Mouse (Mus musculus) MEL (cell line): Measurements from ENCODE around the gene Cyp2c29.

Experiments
- CTCF ChIP-seq, 3 experiments: IDR thresholded peaks in 2 of 3; conservative IDR thresholded peaks in 1 of 3; 2 replicates each; pipeline ENCODE4 v1.5.1; 2011 to 2012; ENCODE audit warnings: low read length in 3 of 3, low read depth in 2 of 3, mild to moderate bottlenecking in 2 of 3, improper control_type of control experiment in 1 of 3, inconsistent platforms in 1 of 3, mixed read lengths in 1 of 3, moderate library complexity in 1 of 3; ENCODE audit not compliant: control insufficient read depth in 1 of 3, insufficient read depth in 1 of 3, poor library complexity in 1 of 3, severe bottlenecking in 1 of 3
- E2F4 ChIP-seq: IDR thresholded peaks from 2 replicates; pipeline ENCODE4 v1.6.1; 2011; ENCODE audit warnings: low read depth, low read length, improper control_type of control experiment, borderline replicate concordance
- EP300 ChIP-seq, 2 experiments: IDR thresholded peaks; 2 replicates each; pipeline ENCODE4 v1.6.1; 2011; ENCODE audit warnings: improper control_type of control experiment in 2 of 2, low read length in 2 of 2, low read depth in 1 of 2, mild to moderate bottlenecking in 1 of 2
- HCFC1 ChIP-seq: IDR thresholded peaks from 2 replicates; pipeline ENCODE4 v1.6.1; 2012; ENCODE audit warnings: low read depth, mild to moderate bottlenecking, inconsistent platforms, low read length, improper control_type of control experiment, moderate library complexity
- MXI1 ChIP-seq: IDR thresholded peaks from 2 replicates; pipeline ENCODE4 v1.6.1; 2011; ENCODE audit warnings: mild to moderate bottlenecking, low read depth, low read length, improper control_type of control experiment
- RCOR1 ChIP-seq: IDR thresholded peaks from 2 replicates; pipeline ENCODE4 v1.6.1; 2012; ENCODE audit warnings: low read depth, mild to moderate bottlenecking, inconsistent platforms, low read length, improper control_type of control experiment
- SMC3 ChIP-seq: IDR thresholded peaks from 2 replicates; pipeline ENCODE4 v1.6.1; 2011; ENCODE audit warnings: low read depth, low read length, improper control_type of control experiment
- TBP ChIP-seq: IDR thresholded peaks from 2 replicates; pipeline ENCODE4 v1.8.0; 2011; ENCODE audit warnings: low read depth, low read length, improper control_type of control experiment
- USF1 ChIP-seq: IDR thresholded peaks from 2 replicates; pipeline ENCODE4 v1.6.1; 2014; ENCODE audit warnings: low read depth, mild to moderate bottlenecking, inconsistent platforms, low read length, improper control_type of control experiment, moderate library complexity
- USF2 ChIP-seq, 2 experiments: IDR thresholded peaks; 2 replicates each; pipeline ENCODE4 v1.6.1; 2011 to 2012; ENCODE audit warnings: improper control_type of control experiment in 2 of 2, low read length in 2 of 2, borderline replicate concordance in 1 of 2, inconsistent platforms in 1 of 2, low read depth in 1 of 2, mild to moderate bottlenecking in 1 of 2; ENCODE audit not compliant: insufficient read depth in 1 of 2

- TF ChIP-seq SMC3 (no peak), EP300 (IDR thresholded peaks at IDR 0.05; ENCODE audit: low read depth in 1 of 2, low read length in 2 of 2) (no peak), CTCF (IDR thresholded peaks at IDR 0.05 in 2 of 3, conservative IDR thresholded peaks at IDR 0.05 in 1 of 3; ENCODE audit: control insufficient read depth in 1 of 3, insufficient read depth in 1 of 3, low read depth in 2 of 3, low read length in 3 of 3, poor library complexity in 1 of 3, severe bottlenecking in 1 of 3) (no peak), RCOR1 (no peak), HCFC1 (no peak), MXI1 (no peak), USF1 (no peak), E2F4 (no peak), TBP (no peak), USF2 (IDR thresholded peaks at IDR 0.05; ENCODE audit: borderline replicate concordance in 1 of 2, insufficient read depth in 1 of 2, low read depth in 1 of 2, low read length in 2 of 2) (no peak)
These were observed 19.8 kb downstream of the Cyp2c29 start for GRCm38 (mm10) chr19:39288978-39289377.
